12 mouse cellular contexts compared by ENCODE assay signal in genomic region chr17:7887071-7887815, GRCm38 (mm10).
"Had no signal": no experiment of that assay in that cellular context is flagged by ENCODE, and none has a peak within 500 bp of the region (broad histone marks: within the 10 kb centered on the region; RNA-seq: fewer than 3 reads in every experiment).

No protein-coding gene starts in this region.

- ATAC-seq: intestine, embryonic 16.5 days; liver, postnatal 0 days; lung, postnatal 0 days had no signal

- DNase-seq: kidney, adult 18-20 months; kidney, adult 9 months; kidney, postnatal 36 days; liver, embryonic 13.5 days; liver, postnatal 0 days; lung, embryonic 14.5 days; midbrain, embryonic 14.5 days; thymus, adult 2 months; thymus, postnatal 14 days; thymus, postnatal 4 days had no signal
